ENCODE assay signal across 15 mouse cellular contexts in genomic region chr1:43300676-43301075, GRCm38 (mm10).
DNase-seq lines count a peak whose midpoint lies in the region.
"Had no signal": no experiment of that assay in that cellular context is flagged by ENCODE, and none has a peak within 500 bp of the region (broad histone marks: within the 10 kb centered on the region; RNA-seq: fewer than 3 reads in every experiment).

No protein-coding gene starts in this region.

- peak; percentile 55 for DNase-seq in thymus, postnatal 0 days (ENCODE audit: low spot score)
- DNase-seq in thymus, adult 18-20 months: no peak
- peak; percentile 2 for DNase-seq in MEL-GATA-1-ER (ENCODE audit: extremely low read depth, low read depth)
- DNase-seq in thymus, postnatal 4 days: peak; percentile 22
- no peak for DNase-seq in urinary bladder, adult 2 months (ENCODE audit: low spot score)
- no peak for DNase-seq in ovary, adult 18-20 months (ENCODE audit: low spot score)
- DNase-seq: adrenal gland, adult 2 months; adrenal gland, postnatal 14 days; cerebellum, adult 11-12 months; cerebellum, adult 8-10 months; cerebellum, postnatal 10 days; cerebellum, postnatal 36 days; embryo, embryonic 11 days; gastrocnemius, postnatal 25 days; heart, adult 2 months had no signal

Comparison
In these comparisons a context has a peak if more than half of its experiments do, and no peak if none do; other contexts are left out.
1. DNase-seq: peak in thymus, postnatal 0 days (single experiment), MEL-GATA-1-ER (single experiment) and thymus, postnatal 4 days (single experiment); none in thymus, adult 18-20 months (0 of 2), urinary bladder, adult 2 months (single experiment) and ovary, adult 18-20 months (single experiment).